Mouse (Mus musculus): Measurements from ENCODE around the gene Ebf1. TPM values are rescaled to one million over a fixed set of nuclear protein-coding genes. Genes with fewer than 3 reads are reported as not detected.

Ebf1 gene
- polyA plus RNA-seq, 1 experiment from 2014 or later, result 65.0 TPM

GRCm38 (mm10) chr11:44901715-44902114 lies 284.6 kb downstream of the Ebf1 start:
- Histone ChIP-seq H3K9me3 (no peaks in the 10 kb centered on the region), H3K27me3 (no peaks in the 10 kb centered on the region), H3K9ac (no peak overlapping the region), H3K4me1 (0 out of 2 replicates have a peak, but pooled peaks cover 2% of the 10 kb centered on the region), H3K36me3 (no peaks in the 10 kb centered on the region), H3K4me3 (no peak overlapping the region), H3K4me2 (no peak overlapping the region), H3K27ac (no peak overlapping the region)
- ATAC-seq (ENCODE audit: insufficient number of reproducible peaks, low FRiP score, low TSS enrichment, low read depth), result no peak
- 55% methylated on average over 2 of the region's 2 CpGs for WGBS

- no peaks in the 10 kb centered on the region for H3K9me3 ChIP-seq
- 44% methylated on average over 6 of the region's 6 CpGs for WGBS
- no peak overlapping the region for H3K4me2 ChIP-seq
- ATAC-seq (ENCODE audit: insufficient number of reproducible peaks, low FRiP score, low TSS enrichment, low read depth), result no peak
- no peaks in the 10 kb centered on the region for H3K27me3 ChIP-seq
- H3K4me1 ChIP-seq, result 0 out of 2 replicates have a peak, but pooled peaks cover 2% of the 10 kb centered on the region
- H3K27ac ChIP-seq, result no peak overlapping the region
- H3K4me3 ChIP-seq, result no peak overlapping the region
- no peak overlapping the region for H3K9ac ChIP-seq
- H3K36me3 ChIP-seq, result no peaks in the 10 kb centered on the region
Measured at GRCm38 (mm10) chr11:44902165-44902564, 285.0 kb downstream of the Ebf1 start.

- Histone ChIP-seq H3K27me3 (no peaks in the 10 kb centered on the region), H3K4me2 (no peak overlapping the region), H3K27ac (no peak overlapping the region), H3K9ac (no peak overlapping the region), H3K9me3 (no peaks in the 10 kb centered on the region), H3K36me3 (no peaks in the 10 kb centered on the region), H3K4me1 (0 out of 2 replicates have a peak, but pooled peaks cover 2% of the 10 kb centered on the region), H3K4me3 (no peak overlapping the region)
- 46% methylated on average over 9 of the region's 9 CpGs for WGBS
- ATAC-seq (ENCODE audit: insufficient number of reproducible peaks, low FRiP score, low TSS enrichment, low read depth), result no peak
Measured at GRCm38 (mm10) chr11:44904121-44904520, 287.0 kb downstream of the Ebf1 start.

GRCm38 (mm10) chr11:44906456-44906855 lies 289.3 kb downstream of the Ebf1 start:
- 63% methylated on average over 5 of the region's 5 CpGs for WGBS
- H3K9me3 ChIP-seq, result no peaks in the 10 kb centered on the region
- H3K9ac ChIP-seq, result no peak overlapping the region
- no peaks in the 10 kb centered on the region for H3K27me3 ChIP-seq
- H3K4me3 ChIP-seq, result no peak overlapping the region
- H3K36me3 ChIP-seq, result no peaks in the 10 kb centered on the region
- no peak overlapping the region for H3K4me2 ChIP-seq
- H3K27ac ChIP-seq, result no peak overlapping the region
- no peak for ATAC-seq (ENCODE audit: insufficient number of reproducible peaks, low FRiP score, low TSS enrichment, low read depth)
- 0 out of 2 replicates have a peak, but pooled peaks cover 2% of the 10 kb centered on the region for H3K4me1 ChIP-seq

- Histone ChIP-seq H3K36me3 (no peaks in the 10 kb centered on the region), H3K27ac (no peak overlapping the region), H3K9ac (no peak overlapping the region), H3K9me3 (no peaks in the 10 kb centered on the region), H3K4me2 (no peak overlapping the region), H3K4me3 (no peak overlapping the region), H3K4me1 (0 out of 2 replicates have a peak, but pooled peaks cover 4% of the 10 kb centered on the region), H3K27me3 (no peaks in the 10 kb centered on the region)
- WGBS, result 48% methylated on average over 1 of the region's 1 CpGs
- no peak for ATAC-seq (ENCODE audit: insufficient number of reproducible peaks, low FRiP score, low TSS enrichment, low read depth)
Measured at GRCm38 (mm10) chr11:44911765-44912164, 294.6 kb downstream of the Ebf1 start.

- Histone ChIP-seq H3K4me2 (no peak overlapping the region), H3K4me1 (0 out of 2 replicates have a peak, but pooled peaks cover 4% of the 10 kb centered on the region), H3K9me3 (no peaks in the 10 kb centered on the region), H3K9ac (no peak overlapping the region), H3K27me3 (no peaks in the 10 kb centered on the region), H3K36me3 (no peaks in the 10 kb centered on the region), H3K4me3 (no peak overlapping the region), H3K27ac (no peak overlapping the region)
- 48% methylated on average over 5 of the region's 5 CpGs for WGBS
- no peak for ATAC-seq (ENCODE audit: insufficient number of reproducible peaks, low FRiP score, low TSS enrichment, low read depth)
Measured at GRCm38 (mm10) chr11:44913806-44914205, 296.7 kb downstream of the Ebf1 start.

GRCm38 (mm10) chr11:44917059-44917458 lies 299.9 kb downstream of the Ebf1 start:
- Histone ChIP-seq H3K4me1 (0 out of 2 replicates have a peak, but pooled peaks cover 4% of the 10 kb centered on the region), H3K4me2 (no peak overlapping the region), H3K27ac (no peak overlapping the region), H3K36me3 (no peaks in the 10 kb centered on the region), H3K4me3 (no peak overlapping the region), H3K9ac (no peak overlapping the region), H3K27me3 (no peaks in the 10 kb centered on the region), H3K9me3 (no peaks in the 10 kb centered on the region)
- ATAC-seq (ENCODE audit: insufficient number of reproducible peaks, low FRiP score, low TSS enrichment, low read depth), result no peak
- 58% methylated on average over 8 of the region's 8 CpGs for WGBS

- H3K27me3 ChIP-seq, result no peaks in the 10 kb centered on the region
Measured at GRCm38 (mm10) chr11:44923138-44923537, 306.0 kb downstream of the Ebf1 start.

GRCm38 (mm10) chr11:44923868-44924508 lies 306.9 kb downstream of the Ebf1 start:
- H3K36me3 ChIP-seq, result no peaks in the 10 kb centered on the region
- H3K4me3 ChIP-seq, result no peak overlapping the region
- no peak overlapping the region for H3K27ac ChIP-seq
- H3K4me1 ChIP-seq, result peaks cover 11% of the 10 kb centered on the region
- no peak overlapping the region for H3K9ac ChIP-seq
- 41% methylated on average over 10 of the region's 10 CpGs for WGBS
- no peaks in the 10 kb centered on the region for H3K9me3 ChIP-seq
- H3K27me3 ChIP-seq, result no peaks in the 10 kb centered on the region
- no peak for ATAC-seq (ENCODE audit: insufficient number of reproducible peaks, low FRiP score, low TSS enrichment, low read depth)
- H3K4me2 ChIP-seq, result no peak overlapping the region

More at GRCm38 (mm10) chr11:44923138-44923537, 306.0 kb downstream of the Ebf1 start:
- H3K9ac ChIP-seq, result no peak overlapping the region
- 71% methylated on average over 3 of the region's 3 CpGs for WGBS
- no peak for ATAC-seq (ENCODE audit: insufficient number of reproducible peaks, low FRiP score, low TSS enrichment, low read depth)
- peaks cover 11% of the 10 kb centered on the region for H3K4me1 ChIP-seq
- no peak overlapping the region for H3K4me2 ChIP-seq
- no peaks in the 10 kb centered on the region for H3K9me3 ChIP-seq
- no peaks in the 10 kb centered on the region for H3K36me3 ChIP-seq
- no peak overlapping the region for H3K4me3 ChIP-seq
- H3K27ac ChIP-seq, result no peak overlapping the region

GRCm38 (mm10) chr11:44924896-44925295 lies 307.8 kb downstream of the Ebf1 start:
- Histone ChIP-seq H3K4me1 (peaks cover 11% of the 10 kb centered on the region), H3K9ac (no peak overlapping the region), H3K4me2 (no peak overlapping the region), H3K27me3 (no peaks in the 10 kb centered on the region), H3K4me3 (no peak overlapping the region), H3K36me3 (no peaks in the 10 kb centered on the region), H3K27ac (no peak overlapping the region), H3K9me3 (no peaks in the 10 kb centered on the region)
- ATAC-seq (ENCODE audit: insufficient number of reproducible peaks, low FRiP score, low TSS enrichment, low read depth), result no peak
- WGBS, result 18% methylated on average over 8 of the region's 8 CpGs

GRCm38 (mm10) chr11:44925806-44926525 lies 308.8 kb downstream of the Ebf1 start:
- H3K36me3 ChIP-seq, result no peaks in the 10 kb centered on the region
- WGBS, result 45% methylated on average over 12 of the region's 12 CpGs
- no peaks in the 10 kb centered on the region for H3K27me3 ChIP-seq
- no peak overlapping the region for H3K4me2 ChIP-seq
- no peak overlapping the region for H3K27ac ChIP-seq
- peaks cover 11% of the 10 kb centered on the region for H3K4me1 ChIP-seq
- ATAC-seq (ENCODE audit: insufficient number of reproducible peaks, low FRiP score, low TSS enrichment, low read depth), result no peak
- H3K9ac ChIP-seq, result no peak overlapping the region
- no peaks in the 10 kb centered on the region for H3K9me3 ChIP-seq
- no peak overlapping the region for H3K4me3 ChIP-seq

GRCm38 (mm10) chr11:44928403-44928802 lies 311.3 kb downstream of the Ebf1 start:
- Histone ChIP-seq H3K9me3 (no peaks in the 10 kb centered on the region), H3K4me3 (no peak overlapping the region), H3K4me1 (peaks cover 21% of the 10 kb centered on the region), H3K36me3 (no peaks in the 10 kb centered on the region), H3K27ac (no peak overlapping the region), H3K27me3 (no peaks in the 10 kb centered on the region), H3K9ac (no peak overlapping the region), H3K4me2 (no peak overlapping the region)
- no peak for ATAC-seq (ENCODE audit: insufficient number of reproducible peaks, low FRiP score, low TSS enrichment, low read depth)
- WGBS, result 84% methylated on average over 6 of the region's 6 CpGs
